Mouse (Mus musculus) ovary, postnatal 10 days (tissue): Measurements from ENCODE around the gene Frmd5.
"Not testable (repeated sequence)": the region's sequence is repeated elsewhere in the genome, so short reads cannot be mapped to it uniquely, and the experiment has no call there.

Experiments used
- DNase-seq: peaks from one replicate; pipeline ENCODE4 v3.0.0; 2022; ENCODE audit warnings: low spot score

The Frmd5 gene

DNA sequence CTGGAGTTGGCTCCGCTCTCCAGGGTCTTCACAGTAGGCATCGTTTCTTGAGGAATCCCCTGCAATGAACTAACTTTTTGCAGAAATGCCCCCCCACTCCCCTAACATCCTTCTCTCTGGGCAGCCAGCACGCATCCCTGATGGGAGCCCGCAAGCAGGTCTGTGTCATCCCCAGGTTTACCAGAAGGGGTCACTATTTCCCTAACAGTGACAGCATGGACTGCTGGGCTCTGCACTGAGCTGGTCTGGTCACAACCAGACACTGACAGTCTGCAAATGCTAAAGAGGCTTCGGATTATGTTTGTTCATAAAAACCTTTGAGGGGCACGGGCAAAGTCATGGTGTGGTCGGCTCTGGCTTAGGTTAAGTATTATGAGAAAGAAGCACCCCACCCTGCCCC is 235.1 kb downstream of the Frmd5 start:
- peak; percentile 58 for DNase-seq

DNA sequence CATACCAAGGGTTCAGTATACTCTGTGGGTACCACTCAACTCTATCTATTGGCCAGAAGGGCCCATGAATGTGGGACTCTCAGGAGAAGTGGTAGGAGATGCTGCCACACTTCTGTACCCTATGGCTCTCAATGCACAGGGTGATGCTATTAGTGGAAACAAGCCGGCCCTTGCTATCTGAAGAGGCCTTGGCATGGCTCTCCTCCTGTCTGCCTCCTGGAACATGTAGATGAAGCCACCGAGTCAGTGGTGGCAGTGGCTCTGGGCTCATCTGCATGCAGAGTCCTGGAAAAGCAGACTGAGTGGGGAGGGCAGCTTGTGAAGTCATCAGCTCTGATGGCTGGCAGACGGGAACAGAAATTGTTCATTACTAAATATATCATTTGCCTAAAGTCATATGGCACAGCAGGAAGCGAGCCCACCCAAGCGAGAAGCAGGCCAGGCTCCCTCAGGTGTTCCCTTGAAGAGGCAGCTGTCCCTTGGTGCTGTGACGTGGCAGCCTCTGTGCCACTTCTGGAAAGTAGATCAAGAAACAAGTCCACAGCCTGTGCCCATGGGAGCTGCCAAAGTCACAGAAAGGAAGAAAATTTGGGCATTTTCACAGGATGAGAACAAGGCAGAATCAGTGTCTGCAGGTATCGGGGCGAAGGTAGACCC is 235.8 kb downstream of the Frmd5 start:
- DNase-seq = no peak

DNA sequence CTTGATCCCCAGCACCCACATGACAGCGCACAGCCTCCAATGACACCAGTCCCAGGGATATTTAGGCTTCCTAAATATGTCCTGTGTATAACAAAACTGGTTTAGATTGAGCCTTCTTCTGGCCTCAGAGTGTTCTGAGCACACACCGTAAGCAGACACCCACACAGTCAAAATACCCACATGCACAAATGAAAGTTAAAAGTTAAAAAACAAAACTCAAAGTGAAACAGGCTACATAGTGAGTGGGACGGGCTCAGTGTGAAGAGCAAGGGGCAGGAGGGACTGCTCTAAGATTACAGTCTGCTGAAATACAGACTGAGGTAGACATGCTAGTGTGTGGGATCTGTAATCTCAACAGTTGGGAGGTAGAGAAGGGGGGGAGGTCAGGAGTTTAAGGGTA is 236.8 kb downstream of the Frmd5 start:
- no peak for DNase-seq

DNA sequence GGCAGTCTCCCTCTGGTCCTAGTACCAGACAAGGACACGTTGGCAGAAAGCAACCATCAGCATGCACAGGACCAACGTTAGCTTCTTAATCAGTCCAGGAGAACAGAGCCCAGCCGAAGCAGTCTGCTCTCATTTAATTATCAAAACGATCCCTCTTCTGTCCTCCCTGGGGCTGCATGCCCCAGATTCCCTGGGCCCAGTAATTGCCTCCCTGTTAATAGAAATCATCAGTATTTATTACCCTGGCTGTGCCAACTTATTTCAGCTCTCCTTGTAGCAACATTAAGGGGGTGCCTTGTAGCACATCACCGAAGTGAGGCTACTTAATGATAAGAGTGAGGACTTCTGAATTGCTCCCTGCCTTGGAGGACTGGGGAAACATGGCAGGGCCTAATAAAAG is 241.0 kb downstream of the Frmd5 start:
- no peak for DNase-seq

DNA sequence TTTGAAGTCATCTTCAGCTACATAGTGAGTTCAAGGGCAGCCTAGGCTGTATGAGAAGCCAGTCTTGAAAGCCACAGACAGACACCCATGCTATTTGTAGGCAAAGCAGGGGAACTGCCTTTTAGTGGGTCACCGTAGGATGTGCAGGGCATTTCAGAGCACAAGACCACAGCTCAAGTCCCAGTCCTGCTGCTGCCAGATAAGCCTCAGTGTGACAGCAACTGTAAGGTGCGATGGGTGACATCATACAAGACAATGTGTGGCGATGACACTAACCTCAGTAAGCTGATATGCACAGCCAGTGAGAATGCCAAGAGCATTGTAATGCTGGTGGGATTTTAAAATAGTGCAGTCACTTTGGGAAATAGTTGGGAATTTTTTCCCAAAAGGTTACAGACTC is 243.8 kb downstream of the Frmd5 start:
- no peak for DNase-seq

DNA sequence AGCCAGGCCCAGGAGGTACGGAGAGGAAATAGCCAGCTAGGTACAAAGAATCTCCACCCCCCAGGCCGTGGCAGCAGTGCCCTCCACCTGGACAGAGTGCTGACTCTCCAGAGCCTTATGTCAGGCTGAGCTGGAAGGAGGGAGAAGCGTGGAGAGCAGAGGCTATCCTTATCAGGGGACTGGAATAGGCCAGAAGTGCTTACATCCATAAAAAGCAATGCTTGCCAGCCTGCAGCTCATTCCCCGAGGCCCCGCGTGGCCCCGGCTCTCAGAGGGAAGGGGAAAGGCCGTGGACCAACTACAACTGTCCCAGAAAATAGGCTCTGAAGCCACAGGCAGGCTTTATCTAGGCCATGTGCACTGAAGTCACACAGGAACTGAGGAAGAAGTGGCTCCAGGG is 255.6 kb downstream of the Frmd5 start:
- no peak for DNase-seq

DNA sequence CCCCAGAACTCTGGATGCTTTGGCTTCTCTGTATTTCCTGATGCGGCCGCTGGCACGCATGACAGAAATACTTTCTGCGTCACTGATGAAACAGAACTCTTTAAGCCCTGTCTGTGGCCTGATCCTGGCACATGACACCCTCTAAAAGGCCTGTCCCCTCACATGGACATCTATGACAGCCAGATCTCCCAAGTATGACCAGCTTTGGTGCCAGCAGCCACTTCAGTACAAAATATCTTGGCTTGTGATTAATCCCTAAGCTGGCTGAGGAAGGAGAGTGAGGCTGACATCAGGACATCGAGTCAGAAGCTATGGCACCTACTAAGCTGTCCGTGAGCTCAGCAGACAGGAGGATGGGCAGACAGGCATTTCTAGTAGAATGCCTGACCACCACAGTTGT is 257.3 kb downstream of the Frmd5 start:
- DNase-seq = no peak

DNA sequence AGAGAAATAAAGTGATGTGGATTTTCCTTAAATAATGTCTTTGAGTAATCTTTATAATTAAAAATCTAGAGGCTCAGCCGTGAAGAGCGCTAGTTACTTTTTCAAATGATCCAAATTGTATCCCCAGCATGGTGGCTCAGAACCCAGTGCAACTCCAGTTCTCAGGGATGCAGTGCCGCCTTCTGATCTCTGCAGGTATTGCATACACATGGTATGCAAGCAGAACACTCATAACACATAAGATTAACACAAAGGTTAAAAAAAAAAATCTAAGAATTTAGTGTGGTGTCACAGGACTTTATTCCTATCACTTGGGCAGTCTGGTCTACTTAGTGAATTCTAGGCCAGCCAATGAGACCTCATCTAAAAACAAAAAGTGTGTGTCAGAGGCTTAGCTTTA is 262.1 kb downstream of the Frmd5 start:
- DNase-seq = no peak

DNA sequence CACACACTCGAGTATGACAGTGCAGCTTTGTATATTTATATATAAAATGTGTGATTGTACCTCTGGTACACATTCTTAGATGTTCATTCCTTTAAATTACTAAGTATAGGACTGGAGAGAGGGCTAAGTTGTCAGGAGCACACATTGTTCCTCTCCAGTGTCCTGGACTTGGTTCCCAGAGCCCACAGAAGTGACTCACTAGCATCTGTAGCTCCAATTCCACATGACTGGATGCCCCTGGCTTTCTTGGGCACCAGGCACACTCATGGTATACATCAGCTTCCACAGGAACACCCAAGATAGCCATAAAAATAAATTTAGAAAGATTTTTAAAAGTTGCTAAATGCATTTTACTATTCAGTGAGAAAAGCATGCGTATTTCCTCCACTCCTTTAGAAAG is 281.8 kb downstream of the Frmd5 start:
- DNase-seq = no peak

DNA sequence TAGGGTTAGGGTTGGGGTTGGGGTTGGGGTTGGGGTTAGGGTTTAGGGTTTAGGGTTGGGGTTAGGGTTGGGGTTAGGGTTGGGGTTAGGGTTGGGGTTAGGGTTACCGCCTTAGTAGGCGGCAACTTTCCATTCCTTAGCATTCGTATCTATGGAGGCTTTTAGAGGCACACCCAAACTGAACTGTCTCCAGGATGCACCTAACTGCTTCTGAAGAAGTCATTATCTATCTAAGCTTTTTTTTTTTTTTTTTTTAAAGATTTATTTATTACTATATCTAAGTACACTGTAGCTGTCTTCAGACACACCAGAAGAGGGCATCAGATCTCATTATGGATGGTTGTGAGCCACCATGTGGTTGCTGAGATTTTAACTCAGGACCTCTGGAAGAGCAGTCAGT is 284.1 kb downstream of the Frmd5 start:
- not testable (repeated sequence) for DNase-seq

DNA sequence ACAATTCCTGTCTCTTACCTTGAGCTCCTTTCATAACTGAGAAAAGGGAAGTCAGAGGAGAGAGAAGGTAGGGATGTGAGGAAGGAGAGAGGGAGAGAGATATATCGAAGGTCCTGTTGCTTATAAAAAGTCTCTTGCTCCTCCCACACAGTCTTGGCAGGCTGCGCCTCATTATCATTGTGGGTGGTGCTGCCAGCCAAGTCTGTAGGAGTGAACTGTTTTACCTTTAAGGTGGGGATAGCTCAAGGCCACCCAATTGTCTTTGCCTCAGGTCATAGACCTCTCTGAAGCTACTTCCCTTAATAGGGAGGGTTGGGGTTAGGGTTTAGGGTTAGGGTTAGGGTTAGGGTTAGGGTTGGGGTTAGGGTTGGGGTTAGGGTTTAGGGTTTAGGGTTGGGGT is 284.9 kb downstream of the Frmd5 start:
- no peak for DNase-seq

DNA sequence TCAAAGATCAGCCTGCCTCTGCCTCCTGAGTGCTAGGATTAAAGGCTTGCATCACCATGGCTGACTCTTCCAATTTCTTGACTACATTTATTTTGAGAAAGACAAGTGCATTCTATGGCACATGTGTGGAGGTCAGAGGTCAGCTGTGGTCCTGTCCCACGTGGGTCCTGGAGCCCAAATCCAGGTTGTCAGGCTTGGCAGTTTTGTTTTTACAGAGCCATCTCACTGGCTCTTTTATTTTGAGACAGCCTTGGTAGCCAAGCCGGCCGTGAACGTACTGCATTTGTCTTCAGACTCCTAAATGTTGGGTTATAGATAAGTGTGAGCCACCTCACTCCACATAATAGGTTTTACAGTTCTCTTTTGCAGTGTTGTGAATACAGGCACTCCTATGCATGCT is 288.2 kb downstream of the Frmd5 start:
- not testable (repeated sequence) for DNase-seq

DNA sequence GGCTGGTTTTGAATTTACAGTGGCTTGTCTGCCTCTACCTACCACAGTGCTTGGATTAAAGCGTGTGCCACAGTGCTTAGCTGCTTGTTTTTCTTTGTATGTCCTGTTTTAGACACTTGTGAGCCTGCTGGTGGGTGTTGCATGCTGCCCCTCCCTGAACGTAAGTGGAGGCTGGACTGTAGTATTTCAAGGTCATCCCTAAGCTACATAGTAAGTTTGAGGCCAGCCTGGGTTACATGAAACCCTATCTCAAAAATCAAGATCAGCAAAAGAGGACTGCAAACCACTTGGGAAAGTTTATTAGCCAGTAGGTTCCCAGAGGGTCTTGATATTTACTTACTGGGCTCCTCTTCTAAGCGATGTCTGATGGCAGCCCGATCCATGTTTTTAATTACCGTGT is 288.8 kb downstream of the Frmd5 start:
- no peak for DNase-seq

DNA sequence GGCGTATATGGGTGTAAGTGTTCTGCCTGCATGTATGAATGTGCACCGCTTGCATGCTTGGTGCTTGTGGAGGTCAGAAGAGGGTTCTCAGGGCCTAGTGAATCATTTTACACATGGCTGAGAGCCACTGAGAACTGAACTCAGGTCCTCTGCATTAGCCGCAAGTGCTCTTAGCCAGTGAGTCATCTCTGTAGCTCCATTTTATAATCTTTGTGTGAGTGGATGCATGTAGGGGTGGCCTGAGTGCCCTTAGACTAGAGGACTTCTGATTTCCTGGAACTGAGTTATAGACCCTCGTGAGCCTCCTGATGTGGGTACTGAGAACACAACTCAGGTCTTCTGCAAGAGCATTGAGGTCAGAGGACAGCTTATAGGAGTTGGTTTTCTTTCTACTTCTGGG is 292.7 kb downstream of the Frmd5 start:
- DNase-seq = no peak

DNA sequence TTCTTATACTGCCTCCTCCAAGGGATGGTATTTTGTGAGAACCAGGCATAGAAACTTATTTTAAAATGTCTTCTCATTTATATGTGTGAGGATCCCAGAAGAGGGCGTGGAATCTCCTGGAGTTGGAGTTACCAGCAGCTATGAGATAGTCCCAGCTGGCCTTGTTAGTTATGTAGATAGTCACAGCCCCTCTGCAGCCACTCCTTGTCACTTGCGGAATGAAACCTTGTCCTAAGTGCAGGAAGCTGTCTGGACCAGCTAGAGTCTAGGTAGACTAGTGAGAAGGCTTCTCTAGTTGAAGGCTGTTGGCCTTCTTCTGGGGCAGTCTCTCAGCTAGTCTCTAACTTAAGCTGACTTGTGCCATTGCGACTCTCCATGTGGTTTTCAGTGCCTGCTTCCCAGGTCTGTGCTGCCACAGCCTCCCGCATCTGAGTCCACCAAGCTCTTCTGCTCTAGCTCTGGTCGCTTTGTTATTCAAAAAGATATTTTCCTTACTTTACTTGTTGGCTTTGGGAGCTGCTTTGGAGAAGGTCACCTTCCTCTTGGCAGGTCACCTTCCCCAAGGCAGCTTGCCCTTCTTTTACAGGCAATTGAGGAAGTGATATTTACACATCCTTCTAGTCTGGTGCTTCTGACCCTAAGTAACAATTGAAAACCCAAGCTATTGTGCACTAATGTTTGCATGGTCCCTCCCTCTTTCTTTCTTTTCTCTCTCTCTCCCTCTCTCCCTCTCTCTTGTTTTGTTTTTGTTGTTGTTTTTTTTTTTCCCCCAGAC is 293.7 kb downstream of the Frmd5 start:
- DNase-seq = not testable (repeated sequence)

DNA sequence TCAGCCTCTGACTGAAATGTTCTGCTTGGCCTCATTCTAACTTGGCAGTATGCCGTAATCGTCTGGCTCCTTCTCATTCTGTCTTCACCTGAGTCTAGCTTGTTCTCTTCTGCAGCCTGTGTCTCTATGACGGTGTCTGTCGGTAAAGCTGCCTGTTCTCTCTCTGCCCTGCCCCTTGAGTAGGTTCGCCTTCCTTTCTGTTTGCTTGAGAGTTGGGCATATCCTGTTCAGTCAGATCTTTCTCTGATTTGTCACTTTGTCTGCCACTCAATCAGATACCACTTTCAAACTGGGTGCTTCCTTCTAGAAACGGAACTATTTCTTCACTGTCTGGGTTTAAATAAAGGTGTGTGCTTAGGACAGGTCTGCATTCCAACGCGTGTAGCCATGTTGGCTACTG is 295.5 kb downstream of the Frmd5 start:
- no peak for DNase-seq

DNA sequence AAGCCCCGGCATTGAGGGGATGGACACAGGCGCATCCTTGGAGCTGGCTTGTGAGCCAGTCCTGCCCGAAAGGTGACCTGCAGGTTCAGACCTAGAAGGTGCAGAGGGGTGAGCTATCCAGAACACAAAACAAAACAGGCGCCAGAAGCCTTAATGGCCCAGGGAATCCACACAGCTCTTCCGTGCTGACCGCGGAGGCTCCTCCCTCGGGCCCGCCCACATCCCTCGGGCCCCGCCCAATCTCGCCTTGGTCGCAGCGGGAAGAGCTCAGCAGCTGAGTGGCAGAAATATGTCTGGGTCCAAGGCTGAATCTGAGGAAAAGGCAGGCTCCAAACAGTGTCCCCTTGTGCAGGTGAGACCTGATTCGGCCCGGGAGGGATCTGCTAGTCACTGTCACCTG is 297.3 kb downstream of the Frmd5 start:
- peak; percentile 14 for DNase-seq

DNA sequence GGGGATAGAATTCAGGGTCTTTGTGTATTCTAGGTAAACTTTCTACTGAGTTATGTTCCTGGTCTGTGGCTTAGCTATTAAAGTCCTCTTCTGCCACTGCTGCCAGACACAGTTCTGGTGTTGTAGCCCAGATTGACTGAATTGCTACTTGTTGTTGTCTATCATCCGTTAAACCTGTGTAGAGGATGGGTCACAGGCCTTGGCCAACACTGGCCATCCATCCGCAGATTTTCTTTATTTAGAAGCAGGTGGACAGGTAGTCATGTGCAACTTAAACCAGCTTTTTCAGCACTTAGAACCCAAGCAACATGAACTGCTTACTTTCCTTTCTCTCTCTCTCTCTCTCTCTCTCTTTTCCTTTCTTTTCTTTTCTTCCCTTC is 298.9 kb downstream of the Frmd5 start:
- no peak for DNase-seq

DNA sequence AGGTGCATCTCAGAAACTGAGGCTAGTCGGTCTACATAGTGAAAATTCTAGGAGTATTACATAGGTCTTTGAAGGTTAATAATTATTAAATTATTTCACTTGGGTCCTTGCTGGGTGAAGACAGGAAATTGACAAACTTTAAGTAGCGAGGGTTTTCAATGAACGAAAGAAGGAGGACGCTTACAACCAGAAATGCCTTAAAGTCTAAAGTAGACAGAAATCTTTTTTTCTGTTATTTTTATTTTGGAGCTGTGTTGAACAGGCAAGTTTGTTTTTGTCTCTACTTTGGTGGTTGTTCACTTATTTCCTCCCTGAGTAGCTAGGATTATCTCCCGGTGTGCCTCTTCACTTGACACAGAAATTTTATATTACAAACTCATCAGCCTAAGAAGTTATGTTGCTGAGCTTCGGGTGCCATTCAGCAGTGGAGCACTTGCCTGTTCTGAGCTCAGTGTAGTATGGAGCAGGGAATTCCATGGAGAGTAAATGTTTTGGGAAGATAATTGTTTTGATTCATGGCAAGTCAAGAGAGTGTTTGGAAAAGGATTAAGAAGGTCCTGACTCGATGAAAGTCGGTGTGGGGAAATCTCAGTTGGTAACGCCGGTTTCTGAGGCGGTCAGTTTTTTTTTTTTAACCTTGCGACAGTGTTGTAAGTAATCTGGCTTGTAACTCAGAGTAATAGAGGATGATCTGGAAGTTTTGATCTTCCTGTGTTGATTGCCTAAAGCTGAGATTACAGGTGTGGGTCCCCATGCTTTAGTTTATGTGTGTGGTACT is 299.5 kb downstream of the Frmd5 start:
- DNase-seq = no peak

DNA sequence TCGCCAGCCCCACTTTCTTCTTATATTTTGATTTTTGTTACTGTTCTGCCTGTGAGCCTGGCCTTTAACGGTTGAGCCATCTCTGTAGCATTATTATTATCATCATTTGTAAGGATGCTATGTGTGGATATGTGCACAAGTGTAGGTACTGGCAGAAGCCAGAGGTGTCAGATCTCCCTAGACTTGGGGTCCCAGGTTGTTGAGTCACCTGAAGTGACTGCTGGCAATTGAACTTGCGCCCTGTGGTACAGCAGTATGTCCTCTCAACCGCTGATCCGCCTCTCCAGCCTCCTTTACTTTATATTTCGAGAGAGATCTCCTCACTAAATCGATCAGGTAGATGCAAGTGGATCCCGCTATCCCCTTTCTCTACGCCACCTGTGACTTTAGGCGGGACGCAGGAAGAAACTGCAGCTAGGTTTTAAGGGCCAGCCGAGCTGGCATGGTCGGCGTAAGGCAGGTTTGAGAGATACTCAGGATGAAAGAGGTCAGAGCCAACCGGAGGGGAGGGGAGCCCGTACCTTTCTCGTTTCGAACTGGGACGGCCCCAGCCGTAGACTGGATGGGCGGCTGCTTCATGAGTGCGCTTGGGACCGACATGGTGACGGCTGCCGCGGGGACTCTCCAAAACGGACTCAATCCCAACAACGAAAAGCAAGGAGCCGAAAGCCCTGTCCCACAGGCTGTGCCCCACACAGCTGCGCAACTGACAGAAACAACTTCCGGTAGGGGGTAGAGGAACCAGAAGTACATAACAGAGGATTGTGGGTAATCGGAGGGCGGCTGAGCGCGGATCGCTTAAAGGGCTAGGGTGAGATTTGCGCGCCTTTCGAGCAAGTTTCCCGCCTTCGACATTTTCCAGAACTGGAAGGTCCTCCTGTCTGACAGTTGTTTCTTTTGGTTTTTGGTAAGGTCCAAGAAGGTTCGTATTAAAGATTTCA is 300.7 kb downstream of the Frmd5 start, which contains the start of the genes Mfap1a and Wdr76:
TSS of gene Mfap1a (minus strand) at position 724 of the 941 bp plus-strand sequence.
TSS of gene Wdr76 (plus strand) at position 782 of the 941 bp plus-strand sequence.
- peak; percentile 63 for DNase-seq

DNA sequence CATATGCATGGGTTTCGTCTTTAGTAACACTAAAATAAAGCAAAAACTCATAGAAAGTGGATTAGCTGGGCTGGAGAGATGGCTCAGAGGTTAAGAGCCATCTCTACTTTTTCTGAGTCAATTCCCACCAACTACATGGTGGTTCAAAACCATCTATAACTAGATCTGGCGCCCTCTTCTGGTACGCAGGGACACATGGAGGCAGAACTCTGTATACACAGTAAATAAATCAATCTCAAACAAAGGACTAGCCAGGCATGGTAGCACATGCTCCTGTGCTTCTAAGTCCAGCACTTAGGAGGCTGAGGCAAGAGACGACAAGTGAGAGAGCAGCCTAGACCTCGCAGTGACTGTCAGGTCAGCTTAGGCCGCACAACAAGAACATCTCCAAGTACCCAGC is 305.3 kb downstream of the Frmd5 start:
- DNase-seq = not testable (repeated sequence)
